Mouse (Mus musculus) hindbrain, postnatal 0 days (tissue): ENCODE measurements around the gene Cstf2. TPM values are rescaled to one million over a fixed set of nuclear protein-coding genes. Genes with fewer than 3 reads are reported as not detected.

Source experiments
- ATAC-seq: fragments of 200-750 bp; cut with Nextera tagmentation; 2 replicates; pipeline ENCODE4 v1.8.0; 2017; ENCODE audit warnings: mild to moderate bottlenecking, moderate TSS enrichment, moderate library complexity
- DNase-seq: peaks from one replicate; pipeline ENCODE4 v3.0.0-alpha.2; 2015; ENCODE audit warnings: low spot score
- H3K27ac ChIP-seq: fragments of 300-500 bp; sonication (generic); 2 replicates; pipeline ENCODE4 v1.5.1; 2014; ENCODE audit warnings: mild to moderate bottlenecking
- H3K27me3 ChIP-seq: fragments of 300-500 bp; sonication (generic); 2 replicates; pipeline ENCODE4 v1.6.1; 2014; ENCODE audit warnings: low read length, mixed read lengths; ENCODE audit not compliant: insufficient read depth
- H3K36me3 ChIP-seq: fragments of 300-500 bp; sonication (generic); 2 replicates; pipeline ENCODE4 v1.6.1; 2014; ENCODE audit warnings: low read length, mixed read lengths; ENCODE audit not compliant: insufficient read depth
- H3K4me1 ChIP-seq: fragments of 300-500 bp; sonication (generic); 2 replicates; pipeline ENCODE4 v1.6.1; 2014; ENCODE audit warnings: antibody characterized with exemption, low read length, mixed read lengths; ENCODE audit not compliant: insufficient read depth
- H3K4me2 ChIP-seq: fragments of 300-500 bp; sonication (generic); 2 replicates; pipeline ENCODE4 v1.6.1; 2014; ENCODE audit warnings: low read depth, mild to moderate bottlenecking, low read length, moderate library complexity, mixed read lengths
- H3K4me3 ChIP-seq: fragments of 300-500 bp; sonication (generic); 2 replicates; pipeline ENCODE4 v1.5.1; 2014; ENCODE audit warnings: low read length
- H3K9ac ChIP-seq: fragments of 300-500 bp; sonication (generic); replicated peaks from 2 replicates; pipeline ENCODE4 v1.6.1; 2014; ENCODE audit warnings: mild to moderate bottlenecking, low read length, moderate library complexity, mixed read lengths
- H3K9me3 ChIP-seq: fragments of 300-500 bp; sonication (generic); 2 replicates; pipeline ENCODE4 v1.6.1; 2016; ENCODE audit warnings: low read length, mixed read lengths
- CTCF ChIP-seq: IDR thresholded peaks from 2 replicates; pipeline ENCODE4 v1.5.1; 2016; ENCODE audit warnings: antibody characterized with exemption, control low read depth, low read depth
- WGBS: fragments of 180-500 bp; shearing (Covaris S2); extraction: QIAGEN DNeasy Blood & Tissue Kit; methylation state at CpG from one replicate; pipeline ENCODE4 v1.1.7; 2014; 5-methylcytosine and 5-hydroxymethylcytosine counted together
- polyA plus RNA-seq: library from polyadenylated mRNA; unstranded; fragments of >200 nt; fragmentation: Nextera tagmentation; extraction: Ambion mirVana; gene quantifications from 2 replicates; pipeline ENCODE4 v1.2.1, GENCODE M21; 2015
- total RNA-seq: library from RNA; depleted of rRNA; stranded (reverse); fragments of >200 nt; gene quantifications from 2 replicates; pipeline ENCODE4 v1.2.3, GENCODE M21; 2014; rRNA removed

The Cstf2 gene
- 86.0 and 99.2 TPM in 2 replicates for total RNA-seq
- 49.5 and 49.6 TPM in 2 replicates for polyA plus RNA-seq

- Histone ChIP-seq H3K4me3 (peak within 1 kb of the TSS; percentile 56), H3K27me3 (no peaks in the 10 kb centered on the region), H3K36me3 (no peaks in the 10 kb centered on the region), H3K27ac (peak within 1 kb of the TSS; percentile 87), H3K9me3 (no peaks in the 10 kb centered on the region), H3K9ac (peak within 1 kb of the TSS; percentile 71), H3K4me2 (peak within 1 kb of the TSS; percentile 46), H3K4me1 (no peaks in the 10 kb centered on the region)
- ATAC-seq (peak; percentile 99), DNase-seq (peak; percentile 94)
- no peak for TF ChIP-seq CTCF
- WGBS: 33% methylated on average over 76 of the region's 77 CpGs
These were observed at the start of gene Cstf2 for GRCm38 (mm10) chrX:134058987-134059712. Gene Cstf2, plus strand, starts transcription at chrX:134059187.

GRCm38 (mm10) chrX:134019005-134019404, 40.0 kb upstream of the Cstf2 start:
- Histone ChIP-seq H3K36me3 (no peaks in the 10 kb centered on the region), H3K9ac (no peak overlapping the region), H3K4me1 (no peaks in the 10 kb centered on the region), H3K9me3 (no peaks in the 10 kb centered on the region), H3K27ac (no peak overlapping the region), H3K27me3 (no peaks in the 10 kb centered on the region), H3K4me2 (no peak overlapping the region), H3K4me3 (no peak overlapping the region)
- TF ChIP-seq CTCF: peak; percentile 88
- WGBS: 21% methylated on average over 9 of the region's 9 CpGs
- peak; percentile 76 for DNase-seq
- peak; percentile 86 for ATAC-seq

DNA sequence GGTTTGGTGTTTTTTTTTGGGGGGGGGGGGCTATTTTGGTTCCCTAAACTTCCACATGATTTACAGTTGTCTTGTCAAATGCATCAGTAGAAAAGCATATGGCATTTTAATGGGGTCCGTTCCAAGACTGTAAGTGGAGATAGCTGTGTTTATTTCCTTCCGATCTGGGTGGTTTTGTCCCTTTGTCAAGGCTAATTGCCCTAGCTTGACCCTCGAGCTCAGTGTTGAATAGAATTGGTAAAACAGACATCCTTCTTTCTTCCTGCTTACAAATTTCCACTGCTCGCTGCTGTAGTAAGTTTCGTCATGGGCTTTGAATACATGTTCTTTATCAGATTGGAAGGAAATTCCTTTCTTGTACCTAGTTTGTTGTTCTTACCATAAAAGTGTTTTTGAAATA, 38.3 kb upstream of the Cstf2 start:
- Histone ChIP-seq H3K9ac (no peak overlapping the region), H3K27me3 (no peaks in the 10 kb centered on the region), H3K27ac (no peak overlapping the region), H3K36me3 (no peaks in the 10 kb centered on the region), H3K4me3 (no peak overlapping the region), H3K9me3 (no peaks in the 10 kb centered on the region), H3K4me2 (no peak overlapping the region), H3K4me1 (no peaks in the 10 kb centered on the region)
- TF ChIP-seq CTCF: no peak
- ATAC-seq (no peak), DNase-seq (no peak)
- 54% methylated on average over 5 of the region's 5 CpGs for WGBS

- H3K9ac ChIP-seq: no peak overlapping the region
- H3K36me3 ChIP-seq: no peaks in the 10 kb centered on the region
- ATAC-seq (no peak), DNase-seq (no peak)
- WGBS: 69% methylated on average over 1 of the region's 1 CpGs
- no peak overlapping the region for H3K4me2 ChIP-seq
- no peaks in the 10 kb centered on the region for H3K4me1 ChIP-seq
- TF ChIP-seq CTCF: no peak
- H3K9me3 ChIP-seq: no peaks in the 10 kb centered on the region
- H3K4me3 ChIP-seq: no peak overlapping the region
- no peak overlapping the region for H3K27ac ChIP-seq
- no peaks in the 10 kb centered on the region for H3K27me3 ChIP-seq
These were observed 10.0 kb upstream of the Cstf2 start for GRCm38 (mm10) chrX:134048994-134049393.

- no peaks in the 10 kb centered on the region for H3K4me1 ChIP-seq
- WGBS: 71% methylated on average over 2 of the region's 2 CpGs
- DNase-seq (no peak), ATAC-seq (no peak)
- H3K27ac ChIP-seq: no peak overlapping the region
- no peaks in the 10 kb centered on the region for H3K9me3 ChIP-seq
- H3K4me2 ChIP-seq: no peak overlapping the region
- no peak overlapping the region for H3K9ac ChIP-seq
- no peak overlapping the region for H3K4me3 ChIP-seq
- TF ChIP-seq CTCF: no peak
- H3K36me3 ChIP-seq: no peaks in the 10 kb centered on the region
- no peaks in the 10 kb centered on the region for H3K27me3 ChIP-seq
These were observed 2.1 kb upstream of the Cstf2 start for GRCm38 (mm10) chrX:134056897-134057296.

- 71% methylated on average over 14 of the region's 14 CpGs for WGBS
These were observed 729 bp upstream of the Cstf2 start for GRCm38 (mm10) chrX:134058040-134058875.

More at GRCm38 (mm10) chrX:134058040-134058875, 729 bp upstream of the Cstf2 start:
- TF ChIP-seq CTCF: no peak
- H3K27me3 ChIP-seq: no peaks in the 10 kb centered on the region
- H3K27ac ChIP-seq: peak overlapping the region; percentile 87
- no peaks in the 10 kb centered on the region for H3K9me3 ChIP-seq
- ATAC-seq: no peak
- H3K4me1 ChIP-seq: no peaks in the 10 kb centered on the region
- peak overlapping the region; percentile 46 for H3K4me2 ChIP-seq
- peak overlapping the region; percentile 56 for H3K4me3 ChIP-seq
- DNase-seq: peak; percentile 4
- H3K36me3 ChIP-seq: no peaks in the 10 kb centered on the region
- peak overlapping the region; percentile 71; the same call in 1 of the 2 replicates for H3K9ac ChIP-seq
